Mouse (Mus musculus) kidney, adult 2 months (tissue): ENCODE results near the gene Copz1.

Experiments
- CTCF ChIP-seq: fragments of 200-500 bp; conservative IDR thresholded peaks from 2 replicates; pipeline ENCODE4 v1.5.1; 2011; ENCODE audit warnings: low read depth, mild to moderate bottlenecking, control low read depth, low read length, moderate library complexity, mixed read lengths; ENCODE audit not compliant: insufficient read depth, insufficient read length
- POLR2A ChIP-seq: fragments of 200-500 bp; IDR thresholded peaks from one replicate; pipeline ENCODE4 v1.6.1; 2011; ENCODE audit warnings: low read depth, low read length, control low read depth

DNA sequence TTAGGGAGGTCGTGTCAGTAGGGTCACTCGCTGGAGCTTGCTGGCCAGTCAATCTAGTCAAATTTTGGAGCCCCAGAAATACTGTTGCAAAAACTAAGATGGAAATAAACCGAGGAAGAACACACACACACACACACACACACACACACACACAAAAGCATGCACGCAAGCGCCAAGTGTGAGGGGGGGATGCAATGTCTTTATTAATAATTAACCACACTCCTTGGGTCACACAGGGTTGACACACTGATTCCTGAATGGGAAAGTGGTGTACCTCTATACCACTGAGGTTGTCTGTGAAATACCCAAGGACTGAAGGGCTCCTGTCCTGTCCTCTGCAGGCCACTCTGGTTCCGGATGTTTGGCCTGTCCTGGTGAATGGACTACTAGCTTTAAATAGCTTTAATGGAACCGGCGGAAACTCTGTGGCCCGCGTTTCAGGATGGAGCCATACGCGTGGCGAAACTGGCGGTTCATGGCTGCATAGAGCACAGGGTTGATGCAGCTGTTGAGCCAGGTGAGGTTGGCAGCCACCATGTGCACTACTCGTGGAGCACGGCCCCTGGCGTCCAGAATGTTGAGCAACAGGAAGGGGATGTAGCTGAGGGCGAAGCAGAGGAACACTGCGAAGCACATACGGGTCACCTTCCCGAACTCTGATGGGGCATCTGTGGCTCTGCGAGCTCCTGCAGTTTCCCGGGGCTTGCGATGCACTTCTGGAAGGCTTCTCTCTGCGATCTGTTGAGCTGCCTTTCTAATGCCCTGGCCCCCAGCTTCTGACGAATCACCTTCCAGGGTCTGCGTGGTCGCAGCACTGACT lies 35.8 kb downstream of the Copz1 start:
- peak; percentile 47 for TF ChIP-seq CTCF
- no peak for TF ChIP-seq POLR2A
